15 mouse cellular contexts compared by ENCODE assay signal in genomic region chr8:26608588-26608987, GRCm38 (mm10).
"Had no signal": no experiment of that assay in that cellular context is flagged by ENCODE, and none has a peak within 500 bp of the region (broad histone marks: within the 10 kb centered on the region; RNA-seq: fewer than 3 reads in every experiment).

No protein-coding gene starts in this region.

- H3K4me1 ChIP-seq: neural tube, embryonic 12.5 days; neural tube, embryonic 13.5 days; neural tube, embryonic 15.5 days; stomach, embryonic 15.5 days had no signal

- H3K36me3 ChIP-seq: neural tube, embryonic 12.5 days; neural tube, embryonic 13.5 days; neural tube, embryonic 15.5 days; stomach, embryonic 15.5 days had no signal

- H3K27me3 ChIP-seq: neural tube, embryonic 12.5 days; neural tube, embryonic 13.5 days; neural tube, embryonic 15.5 days; stomach, embryonic 15.5 days had no signal

- H3K4me3 ChIP-seq: neural tube, embryonic 12.5 days; neural tube, embryonic 13.5 days; neural tube, embryonic 15.5 days; stomach, embryonic 15.5 days had no signal

- H3K27ac ChIP-seq: neural tube, embryonic 12.5 days; neural tube, embryonic 15.5 days; stomach, embryonic 15.5 days; stomach, postnatal 0 days had no signal

- DNase-seq: retina, postnatal 1 day; right cerebral cortex, postnatal 14 days; right cerebral cortex, postnatal 25 days; right cerebral cortex, postnatal 4 days; spleen, adult 18-20 months; thymus, adult 18-20 months; thymus, postnatal 14 days; thymus, postnatal 25 days; thymus, postnatal 36 days; thymus, postnatal 4 days had no signal
